Mouse (Mus musculus) neural tube, embryonic 15.5 days (tissue): ENCODE data around the gene Osr1. TPM values are rescaled to one million over a fixed set of nuclear protein-coding genes. Genes with fewer than 3 reads are reported as not detected.

Experiments used
- ATAC-seq: fragments of 200-750 bp; cut with Nextera tagmentation; 2 replicates; pipeline ENCODE4 v1.8.0; 2017; ENCODE audit warnings: mild to moderate bottlenecking, moderate TSS enrichment, moderate library complexity; ENCODE audit not compliant: low FRiP score
- H3K27ac ChIP-seq: fragments of 300-500 bp; sonication (generic); replicated peaks from 2 replicates; pipeline ENCODE4 v1.5.1; 2015; ENCODE audit warnings: mild to moderate bottlenecking, inconsistent platforms
- H3K27me3 ChIP-seq: fragments of 300-500 bp; sonication (generic); replicated peaks from 2 replicates; pipeline ENCODE4 v1.6.1; 2015; ENCODE audit warnings: inconsistent platforms
- H3K36me3 ChIP-seq: fragments of 300-500 bp; sonication (generic); 2 replicates; pipeline ENCODE4 v1.6.1; 2015; ENCODE audit warnings: inconsistent platforms
- H3K4me1 ChIP-seq: fragments of 300-500 bp; sonication (generic); 2 replicates; pipeline ENCODE4 v1.6.1; 2015; ENCODE audit warnings: inconsistent platforms
- H3K4me2 ChIP-seq: fragments of 300-500 bp; sonication (generic); 2 replicates; pipeline ENCODE4 v1.6.1; 2015; ENCODE audit warnings: inconsistent platforms, mild to moderate bottlenecking, moderate library complexity
- H3K4me3 ChIP-seq: fragments of 300-500 bp; sonication (generic); replicated peaks from 2 replicates; pipeline ENCODE4 v1.5.1; 2015; ENCODE audit warnings: mild to moderate bottlenecking, inconsistent platforms
- H3K9ac ChIP-seq: fragments of 300-500 bp; sonication (generic); replicated peaks from 2 replicates; pipeline ENCODE4 v1.6.1; 2015; ENCODE audit warnings: mild to moderate bottlenecking, inconsistent platforms
- H3K9me3 ChIP-seq: fragments of 300-500 bp; sonication (generic); replicated peaks from 2 replicates; pipeline ENCODE4 v1.6.1; 2016; ENCODE audit warnings: inconsistent platforms
- WGBS: fragments of 180-500 bp; shearing (Covaris S2); methylation state at CpG from one replicate; pipeline ENCODE4 v1.1.7; 2015; ENCODE audit warnings: mixed read lengths; 5-methylcytosine and 5-hydroxymethylcytosine counted together
- polyA plus RNA-seq: library from polyadenylated mRNA; unstranded; fragments of >200 nt; fragmentation: Nextera tagmentation; extraction: Ambion mirVana; gene quantifications from 2 replicates; pipeline ENCODE4 v1.2.1, GENCODE M21; 2015

Gene Osr1
- polyA plus RNA-seq, 1 experiment from 2014 or later = 6.6 TPM

GRCm38 (mm10) chr12:9578591-9578990 lies 8.7 kb downstream of the Osr1 start:
- H3K4me2 ChIP-seq = no peak overlapping the region
- H3K27me3 ChIP-seq = peaks cover 93% of the 10 kb centered on the region
- no peak overlapping the region for H3K27ac ChIP-seq
- 6% methylated on average over 4 of the region's 4 CpGs for WGBS
- no peaks in the 10 kb centered on the region for H3K36me3 ChIP-seq
- no peaks in the 10 kb centered on the region for H3K9me3 ChIP-seq
- H3K4me3 ChIP-seq = no peak overlapping the region
- no peak for ATAC-seq
- peaks cover 34% of the 10 kb centered on the region for H3K4me1 ChIP-seq
- no peak overlapping the region for H3K9ac ChIP-seq

GRCm38 (mm10) chr12:9579301-9580030 lies 9.6 kb downstream of the Osr1 start:
- H3K9ac ChIP-seq = no peak overlapping the region
- 2% methylated on average over 31 of the region's 31 CpGs for WGBS
- H3K36me3 ChIP-seq = no peaks in the 10 kb centered on the region
- peaks cover 29% of the 10 kb centered on the region for H3K4me1 ChIP-seq
- H3K27ac ChIP-seq = no peak overlapping the region
- no peaks in the 10 kb centered on the region for H3K9me3 ChIP-seq
- ATAC-seq = no peak
- no peak overlapping the region for H3K4me2 ChIP-seq
- peaks cover 91% of the 10 kb centered on the region for H3K27me3 ChIP-seq
- no peak overlapping the region for H3K4me3 ChIP-seq

DNA sequence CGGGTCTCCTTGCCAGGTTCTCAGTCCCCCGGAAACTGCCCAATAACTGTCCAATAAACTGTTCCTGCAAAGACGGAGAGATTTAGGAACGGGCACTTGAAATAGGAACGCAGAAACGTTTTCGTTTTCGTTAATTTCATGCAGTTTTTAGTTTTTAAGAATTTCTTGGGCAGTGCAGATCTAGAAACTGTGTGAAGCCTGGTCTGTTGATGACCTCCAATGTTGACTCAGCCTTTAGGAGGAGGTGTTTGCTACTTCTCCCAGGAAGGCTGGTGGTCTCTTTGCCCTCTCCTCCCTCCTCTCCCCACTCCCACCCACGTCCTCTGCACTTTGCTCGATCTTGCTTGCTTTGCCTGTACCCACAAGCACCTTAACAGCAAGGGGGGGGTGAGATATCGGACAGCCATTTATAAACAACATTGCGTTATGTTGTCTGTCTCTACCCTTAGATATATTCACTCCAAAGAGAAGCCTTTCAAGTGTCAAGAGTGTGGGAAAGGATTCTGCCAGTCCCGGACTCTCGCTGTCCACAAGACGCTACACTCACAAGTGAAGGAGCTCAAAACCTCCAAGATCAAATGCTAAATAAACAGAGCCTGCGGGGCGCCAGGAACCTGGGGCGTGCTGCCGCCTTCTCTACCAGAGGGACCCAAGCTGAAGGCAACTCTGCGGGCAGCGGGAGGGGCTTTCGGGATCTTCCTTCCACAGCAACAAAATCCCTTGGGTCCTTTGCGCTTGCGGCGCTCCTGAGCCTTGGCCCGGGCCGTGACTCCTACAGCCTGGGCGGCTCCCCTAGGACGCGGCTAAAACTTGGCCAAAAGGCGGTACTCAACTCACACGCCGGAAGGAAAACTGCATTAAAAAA lies 10.4 kb downstream of the Osr1 start:
- Histone ChIP-seq H3K27me3 (peaks cover 83% of the 10 kb centered on the region), H3K4me3 (no peak overlapping the region), H3K4me2 (peak overlapping the region; percentile 43; the same call in 1 of the 2 replicates), H3K9me3 (no peaks in the 10 kb centered on the region), H3K4me1 (peaks cover 32% of the 10 kb centered on the region), H3K9ac (no peak overlapping the region), H3K36me3 (no peaks in the 10 kb centered on the region), H3K27ac (no peak overlapping the region)
- ATAC-seq = no peak
- WGBS = 1% methylated on average over 33 of the region's 33 CpGs

GRCm38 (mm10) chr12:9581011-9581410 lies 11.1 kb downstream of the Osr1 start:
- H3K4me3 ChIP-seq = no peak overlapping the region
- no peaks in the 10 kb centered on the region for H3K9me3 ChIP-seq
- WGBS = under 1% methylated on average over 30 of the region's 30 CpGs
- H3K9ac ChIP-seq = no peak overlapping the region
- no peak overlapping the region for H3K27ac ChIP-seq
- peak overlapping the region; percentile 43 for H3K4me2 ChIP-seq
- peaks cover 32% of the 10 kb centered on the region for H3K4me1 ChIP-seq
- ATAC-seq = no peak
- H3K36me3 ChIP-seq = no peaks in the 10 kb centered on the region
- H3K27me3 ChIP-seq = peaks cover 77% of the 10 kb centered on the region

DNA sequence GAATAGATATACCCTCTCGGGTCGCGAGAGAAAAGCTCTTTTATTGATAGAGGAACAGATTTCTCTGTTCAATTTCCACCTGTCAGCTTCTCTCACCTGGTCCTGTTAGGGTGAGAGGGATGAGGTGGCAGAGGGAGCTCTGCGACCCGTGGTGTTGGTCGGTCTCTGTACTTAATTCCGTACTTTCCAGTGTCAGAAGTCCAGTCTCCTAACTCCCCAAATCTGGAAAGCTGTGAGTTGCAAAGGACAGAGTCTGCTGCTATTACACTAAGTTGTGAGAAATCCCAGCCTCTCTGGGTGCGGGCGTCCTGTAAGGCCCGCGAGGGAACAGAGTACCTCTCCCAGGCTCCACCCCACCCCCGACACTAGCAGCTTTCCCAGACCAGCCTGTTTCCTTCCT lies 11.6 kb downstream of the Osr1 start:
- 2% methylated on average over 12 of the region's 12 CpGs for WGBS
- Histone ChIP-seq H3K27me3 (peaks cover 72% of the 10 kb centered on the region), H3K27ac (no peak overlapping the region), H3K9me3 (no peaks in the 10 kb centered on the region), H3K4me3 (no peak overlapping the region), H3K4me2 (no peak overlapping the region), H3K4me1 (peaks cover 28% of the 10 kb centered on the region), H3K36me3 (no peaks in the 10 kb centered on the region), H3K9ac (no peak overlapping the region)
- no peak for ATAC-seq

DNA sequence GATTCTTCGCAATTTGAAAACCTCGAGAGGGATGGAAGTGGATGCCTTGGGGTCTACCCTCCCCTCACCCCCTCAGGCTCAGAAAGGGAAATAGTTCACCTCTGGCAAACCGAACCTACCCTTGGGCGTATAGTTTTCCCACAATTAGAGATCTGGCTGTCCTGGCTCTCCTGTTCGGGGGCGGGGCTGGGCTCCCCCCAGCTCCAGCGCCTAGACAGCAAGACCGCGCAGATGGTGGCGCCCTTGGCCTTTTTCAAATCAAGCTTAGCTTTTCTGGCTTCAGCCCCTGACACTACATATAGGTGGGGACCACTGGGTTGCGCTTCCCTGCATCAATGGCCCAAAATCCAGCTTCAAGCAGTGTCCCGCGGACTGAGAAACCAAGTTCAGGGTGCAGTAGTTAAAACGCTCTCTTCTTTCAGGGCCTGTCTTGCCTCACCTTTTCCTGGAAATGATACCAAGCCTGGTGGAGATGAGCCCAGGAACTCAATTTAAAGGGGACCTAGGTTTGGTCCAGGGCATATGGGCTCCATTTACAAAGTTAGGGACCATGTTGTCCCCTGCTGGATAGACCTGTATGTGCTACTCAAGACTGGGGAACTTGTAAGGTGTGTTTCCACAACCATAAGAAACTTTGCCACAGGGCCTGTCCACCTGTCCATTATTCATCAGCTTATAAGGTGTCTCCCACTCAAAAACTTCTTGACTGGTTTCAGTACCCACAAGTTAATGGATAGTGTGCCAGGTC lies 12.5 kb downstream of the Osr1 start:
- Histone ChIP-seq H3K9ac (no peak overlapping the region), H3K27me3 (peaks cover 62% of the 10 kb centered on the region), H3K4me1 (peaks cover 28% of the 10 kb centered on the region), H3K36me3 (no peaks in the 10 kb centered on the region), H3K4me3 (no peak overlapping the region), H3K4me2 (no peak overlapping the region), H3K27ac (no peak overlapping the region), H3K9me3 (no peaks in the 10 kb centered on the region)
- ATAC-seq = no peak
- WGBS = 5% methylated on average over 14 of the region's 14 CpGs

DNA sequence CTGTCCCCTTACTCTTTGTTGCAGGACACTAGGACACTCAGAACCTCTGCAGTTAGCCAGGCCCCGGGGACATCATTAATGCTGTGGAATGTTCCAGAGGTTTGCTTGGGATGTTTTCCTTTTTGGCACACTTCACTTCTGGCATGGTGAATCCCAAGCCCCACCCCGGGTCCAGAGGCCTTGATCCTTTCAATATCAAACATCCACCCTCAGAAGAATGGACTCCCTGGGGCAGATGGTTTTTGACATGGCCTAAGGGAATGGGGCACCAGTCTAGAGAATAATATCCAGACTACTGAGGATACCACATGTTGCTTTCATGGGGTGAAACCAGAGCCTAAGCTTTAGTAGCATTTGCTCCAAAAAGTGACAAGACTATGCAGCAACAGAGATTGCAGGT lies 13.5 kb downstream of the Osr1 start:
- Histone ChIP-seq H3K4me2 (no peak overlapping the region), H3K27me3 (peaks cover 53% of the 10 kb centered on the region), H3K4me3 (no peak overlapping the region), H3K9me3 (no peaks in the 10 kb centered on the region), H3K9ac (no peak overlapping the region), H3K36me3 (no peaks in the 10 kb centered on the region), H3K27ac (no peak overlapping the region), H3K4me1 (peaks cover 28% of the 10 kb centered on the region)
- no peak for ATAC-seq
- 18% methylated on average over 2 of the region's 2 CpGs for WGBS

- H3K4me3 ChIP-seq = peak overlapping the region; percentile 49
- peaks cover 41% of the 10 kb centered on the region for H3K27me3 ChIP-seq
- H3K9ac ChIP-seq = peak overlapping the region; percentile 47
- H3K4me1 ChIP-seq = peaks cover 24% of the 10 kb centered on the region
- H3K4me2 ChIP-seq = peak overlapping the region; percentile 76
- ATAC-seq = peak; percentile 94
- no peak overlapping the region for H3K27ac ChIP-seq
- H3K36me3 ChIP-seq = no peaks in the 10 kb centered on the region
- 1% methylated on average over 23 of the region's 23 CpGs for WGBS
- no peaks in the 10 kb centered on the region for H3K9me3 ChIP-seq
Measured at GRCm38 (mm10) chr12:9584366-9585084, 14.6 kb downstream of the Osr1 start.

- Histone ChIP-seq H3K4me2 (peak overlapping the region; percentile 76), H3K4me3 (peak overlapping the region; percentile 49), H3K27ac (no peak overlapping the region), H3K4me1 (peaks cover 22% of the 10 kb centered on the region), H3K27me3 (peaks cover 36% of the 10 kb centered on the region), H3K9me3 (no peaks in the 10 kb centered on the region), H3K36me3 (no peaks in the 10 kb centered on the region), H3K9ac (peak overlapping the region; percentile 47)
- ATAC-seq = peak; percentile 46
- 2% methylated on average over 7 of the region's 7 CpGs for WGBS
Measured at GRCm38 (mm10) chr12:9585085-9585453, 15.2 kb downstream of the Osr1 start.

DNA sequence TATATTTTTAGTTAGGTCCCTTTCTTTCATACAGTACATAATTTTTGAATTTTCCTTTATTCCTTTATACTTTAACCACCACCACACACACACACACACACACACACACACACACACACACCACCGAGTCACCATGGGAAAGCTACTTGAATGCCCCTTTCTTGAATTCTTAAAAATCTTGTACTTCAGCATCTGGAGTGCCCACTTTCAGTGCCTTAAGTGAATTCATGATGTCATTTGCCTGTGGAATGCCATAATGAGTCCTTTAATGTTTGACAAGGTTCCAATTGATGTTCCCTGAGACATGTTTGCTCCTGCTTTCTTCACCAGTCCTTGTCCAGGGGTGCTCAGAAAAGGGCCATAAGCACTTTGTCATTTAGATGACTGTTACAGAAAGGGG lies 17.8 kb downstream of the Osr1 start:
- Histone ChIP-seq H3K9ac (no peak overlapping the region), H3K36me3 (no peaks in the 10 kb centered on the region)
- 88% methylated on average over 1 of the region's 1 CpGs for WGBS

GRCm38 (mm10) chr12:9589561-9590134 lies 19.7 kb downstream of the Osr1 start:
- 72% methylated on average over 7 of the region's 7 CpGs for WGBS
- no peaks in the 10 kb centered on the region for H3K27me3 ChIP-seq
- no peak; the same call in 1 of the 2 replicates for ATAC-seq
- H3K9ac ChIP-seq = no peak overlapping the region
- H3K4me2 ChIP-seq = no peak overlapping the region
- H3K27ac ChIP-seq = no peak overlapping the region
- no peak overlapping the region for H3K4me3 ChIP-seq
- 0 out of 2 replicates have a peak, but pooled peaks cover 6% of the 10 kb centered on the region for H3K4me1 ChIP-seq
- H3K9me3 ChIP-seq = no peaks in the 10 kb centered on the region
- no peaks in the 10 kb centered on the region for H3K36me3 ChIP-seq

More for the DNA sequence above, 17.8 kb downstream of the Osr1 start:
- Histone ChIP-seq H3K4me1 (0 out of 2 replicates have a peak, but pooled peaks cover 9% of the 10 kb centered on the region), H3K4me2 (no peak overlapping the region), H3K27me3 (peaks cover 14% of the 10 kb centered on the region), H3K27ac (no peak overlapping the region), H3K9me3 (no peaks in the 10 kb centered on the region), H3K4me3 (no peak overlapping the region)
- ATAC-seq = no peak
